Mouse (Mus musculus): ENCODE data around the gene Hc.

DNA sequence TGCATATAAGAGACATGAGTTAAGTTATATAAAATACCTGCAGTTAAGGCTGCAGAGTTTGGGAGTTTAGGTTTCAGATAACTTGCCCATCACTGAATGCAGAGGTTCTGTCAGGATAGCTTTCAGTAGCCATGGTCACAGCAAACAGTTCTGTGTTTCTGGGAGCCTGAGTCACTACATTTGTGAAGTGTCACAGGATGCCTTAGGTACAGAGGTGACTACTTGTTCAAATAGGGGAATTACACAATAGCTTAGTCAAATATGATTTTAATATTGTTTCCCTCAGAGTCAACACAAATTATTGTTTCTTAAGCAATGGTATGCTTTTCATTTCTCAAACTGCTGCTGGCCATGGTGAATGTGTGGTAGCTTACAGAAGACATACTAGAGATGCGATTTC, 7.9 kb upstream of the Hc start:
- TF ChIP-seq CTCF (IDR thresholded peaks at IDR 0.05; ENCODE audit: borderline replicate concordance, insufficient read depth, low read length) = no peak
- TF ChIP-seq POLR2A (IDR thresholded peaks at IDR 0.05; ENCODE audit: low read depth, low read length) = no peak

Data from embryonic fibroblast, embryonic 13.5 days (primary cell).